Mouse (Mus musculus) heart, adult 2 months (tissue): Measurements from ENCODE around the gene Tsr3.
"Not testable (repeated sequence)": the region's sequence is repeated elsewhere in the genome, so short reads cannot be mapped to it uniquely, and the experiment has no call there.

Experiments used
- CTCF ChIP-seq: fragments of 200-600 bp; IDR thresholded peaks from 2 replicates; pipeline ENCODE4 v1.8.1; 2022; ENCODE audit warnings: antibody characterized with exemption, mild to moderate bottlenecking, moderate library complexity
- EP300 ChIP-seq: fragments of 200-500 bp; IDR thresholded peaks from 2 replicates; pipeline ENCODE4 v1.6.1; 2011; ENCODE audit warnings: low read depth, low read length, control low read depth; ENCODE audit not compliant: insufficient read depth
- POLR2A ChIP-seq: fragments of 200-500 bp; IDR thresholded peaks from 2 replicates; pipeline ENCODE4 v1.6.1; 2011; ENCODE audit warnings: mild to moderate bottlenecking, low read depth, low read length, control low read depth; ENCODE audit not compliant: insufficient read depth

DNA sequence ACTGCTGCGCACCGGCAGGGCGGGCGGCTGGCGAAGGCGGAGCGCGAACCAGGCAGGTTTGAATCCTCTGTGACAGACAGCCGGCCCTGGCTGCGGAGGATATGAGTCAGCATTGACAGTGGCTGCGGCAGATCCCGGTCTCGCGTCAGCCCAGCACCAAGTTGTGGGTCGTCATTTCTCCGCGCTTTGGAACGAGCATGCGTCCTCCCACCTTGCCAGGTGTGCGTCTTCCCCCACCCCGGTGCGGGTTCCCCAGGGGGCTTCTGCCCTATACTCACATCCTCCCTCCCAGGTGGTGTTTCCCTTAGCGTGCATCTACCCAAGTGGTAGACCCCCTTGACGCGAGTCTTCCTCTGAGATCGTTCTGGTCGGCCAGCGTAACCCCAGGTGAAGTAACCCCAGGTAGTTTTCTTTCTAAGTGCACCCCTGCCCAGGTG lies 17.4 kb upstream of the Tsr3 start:
- TF ChIP-seq CTCF, POLR2A, EP300: not testable (repeated sequence)
